Mouse (Mus musculus) CH12.LX (cell line): ENCODE data around the gene Hsf4. TPM values are rescaled to one million over a fixed set of nuclear protein-coding genes. Genes with fewer than 3 reads are reported as not detected.

ENCODE experiments used
- DNase-seq: peaks from one replicate; pipeline ENCODE4 v3.0.0-alpha.2; 2013; ENCODE audit errors: extremely low read depth
- H3K27ac ChIP-seq: 2 replicates; pipeline ENCODE4 v1.5.1; 2012; ENCODE audit warnings: low read depth, mild to moderate bottlenecking, control low read depth, moderate library complexity; ENCODE audit not compliant: insufficient read depth
- H3K27me3 ChIP-seq: replicated peaks from 2 replicates; pipeline ENCODE3; 2012; ENCODE audit warnings: inconsistent platforms
- H3K36me3 ChIP-seq, 2 experiments: replicated peaks in 1 of 2; 2 replicates each; pipeline versions ENCODE3 to v1.6.1; 2012; ENCODE audit warnings: inconsistent platforms in 1 of 2, low read length in 1 of 2, mild to moderate bottlenecking in 1 of 2, mixed read lengths in 1 of 2, moderate library complexity in 1 of 2; ENCODE audit not compliant: control insufficient read depth in 1 of 2, insufficient read depth in 1 of 2
- H3K4me1 ChIP-seq, 2 experiments: 2 replicates each; pipeline ENCODE4 v1.6.1; 2012; ENCODE audit warnings: inconsistent platforms in 1 of 2, moderate library complexity in 1 of 2; ENCODE audit not compliant: insufficient read depth in 2 of 2, control insufficient read depth in 1 of 2
- H3K4me2 ChIP-seq: 2 replicates; pipeline ENCODE4 v1.6.1; 2012; ENCODE audit warnings: low read depth, mild to moderate bottlenecking, control low read depth; ENCODE audit not compliant: poor library complexity, insufficient read depth, severe bottlenecking
- H3K4me3 ChIP-seq, 3 experiments: fragments of 150-350 bp in 1 of 3; sonication (generic) in 1 of 3; replicated peaks in 1 of 3; 2 replicates each; pipeline versions ENCODE3 to v1.5.1; 2011 to 2012; ENCODE audit warnings: low read depth in 2 of 3, low read length in 2 of 3, mild to moderate bottlenecking in 2 of 3, moderate library complexity in 2 of 3, control low read depth in 1 of 3, improper control_type of control experiment in 1 of 3, inconsistent platforms in 1 of 3, mixed read lengths in 1 of 3; ENCODE audit not compliant: poor library complexity in 1 of 3
- H3K79me2 ChIP-seq: replicated peaks from 2 replicates; pipeline ENCODE4 v1.6.1; 2012; ENCODE audit warnings: mild to moderate bottlenecking, moderate library complexity; ENCODE audit not compliant: control insufficient read depth, poor library complexity, insufficient read depth, severe bottlenecking; ENCODE audit errors: extremely low read depth
- H3K9ac ChIP-seq: 2 replicates; pipeline ENCODE4 v1.6.1; 2012; ENCODE audit warnings: low read depth, mild to moderate bottlenecking, control low read depth, moderate library complexity; ENCODE audit not compliant: insufficient read depth
- H3K9me3 ChIP-seq: replicated peaks from 2 replicates; pipeline ENCODE3; 2012; ENCODE audit warnings: low read length, inconsistent platforms, mixed read lengths
- BHLHE40 ChIP-seq: IDR thresholded peaks from 2 replicates; pipeline ENCODE4 v1.6.1; 2011; ENCODE audit warnings: mild to moderate bottlenecking, low read depth, low read length, improper control_type of control experiment
- CHD1 ChIP-seq: IDR thresholded peaks from 2 replicates; pipeline ENCODE4 v1.6.1; 2012; ENCODE audit warnings: low read depth, low read length, improper control_type of control experiment, inconsistent platforms
- CTCF ChIP-seq, 2 experiments: IDR thresholded peaks in 1 of 2; conservative IDR thresholded peaks in 1 of 2; 2 replicates each; pipeline ENCODE4 v1.5.1; 2011 to 2012; ENCODE audit warnings: low read depth in 2 of 2, low read length in 2 of 2, improper control_type of control experiment in 1 of 2, inconsistent platforms in 1 of 2, mild to moderate bottlenecking in 1 of 2, moderate library complexity in 1 of 2
- E2F4 ChIP-seq: IDR thresholded peaks from 2 replicates; pipeline ENCODE4 v1.6.1; 2011; ENCODE audit warnings: low read depth, low read length, improper control_type of control experiment; ENCODE audit not compliant: insufficient replicate concordance
- ELF1 ChIP-seq: IDR thresholded peaks from 2 replicates; pipeline ENCODE4 v1.6.1; 2014; ENCODE audit warnings: low read depth, mild to moderate bottlenecking, inconsistent platforms, low read length, improper control_type of control experiment
- ETS1 ChIP-seq: conservative IDR thresholded peaks from 2 replicates; pipeline ENCODE4 v1.6.1; 2012; ENCODE audit warnings: low read depth, mild to moderate bottlenecking, inconsistent platforms, low read length, improper control_type of control experiment, moderate library complexity
- GABPA ChIP-seq: IDR thresholded peaks from 2 replicates; pipeline ENCODE4 v1.6.1; 2012; ENCODE audit warnings: low read depth, low read length, improper control_type of control experiment, inconsistent platforms; ENCODE audit not compliant: insufficient replicate concordance
- JUND ChIP-seq: conservative IDR thresholded peaks from 2 replicates; pipeline ENCODE4 v1.6.1; 2011; ENCODE audit warnings: low read depth, low read length, improper control_type of control experiment
- KAT2A ChIP-seq: IDR thresholded peaks from 2 replicates; pipeline ENCODE4 v1.6.1; 2012; ENCODE audit warnings: low read length, improper control_type of control experiment, inconsistent platforms; ENCODE audit not compliant: insufficient replicate concordance
- MAX ChIP-seq: IDR thresholded peaks from 2 replicates; pipeline ENCODE4 v1.6.1; 2011; ENCODE audit warnings: low read length, improper control_type of control experiment
- MAZ ChIP-seq: IDR thresholded peaks from 2 replicates; pipeline ENCODE4 v1.6.1; 2012; ENCODE audit warnings: low read depth, mild to moderate bottlenecking, inconsistent platforms, low read length, improper control_type of control experiment, moderate library complexity
- MEF2A ChIP-seq: IDR thresholded peaks from 2 replicates; pipeline ENCODE4 v1.6.1; 2014; ENCODE audit warnings: low read depth, mild to moderate bottlenecking, inconsistent platforms, low read length, improper control_type of control experiment, borderline replicate concordance
- MYC ChIP-seq: IDR thresholded peaks from 2 replicates; pipeline ENCODE4 v1.6.1; 2011; ENCODE audit warnings: low read depth, mild to moderate bottlenecking, improper control_type of control experiment, low read length
- NELFE ChIP-seq: IDR thresholded peaks from 2 replicates; pipeline ENCODE4 v1.6.1; 2011; ENCODE audit warnings: low read depth, low read length, improper control_type of control experiment
- PAX5 ChIP-seq: IDR thresholded peaks from 2 replicates; pipeline ENCODE4 v1.6.1; 2012; ENCODE audit warnings: low read length, inconsistent platforms, mixed read lengths
- POLR2A ChIP-seq: IDR thresholded peaks from 2 replicates; pipeline ENCODE4 v1.6.1; 2011; ENCODE audit warnings: low read depth, mild to moderate bottlenecking, improper control_type of control experiment, low read length
- RAD21 ChIP-seq: IDR thresholded peaks from 2 replicates; pipeline ENCODE4 v1.6.1; 2011; ENCODE audit warnings: low read depth, mild to moderate bottlenecking, low read length, improper control_type of control experiment, moderate library complexity
- RCOR1 ChIP-seq: conservative IDR thresholded peaks from 2 replicates; pipeline ENCODE4 v1.6.1; 2012; ENCODE audit warnings: low read depth, mild to moderate bottlenecking, inconsistent platforms, low read length, improper control_type of control experiment
- SMC3 ChIP-seq: IDR thresholded peaks from 2 replicates; pipeline ENCODE4 v1.6.1; 2011; ENCODE audit warnings: low read depth, low read length, improper control_type of control experiment
- TCF12 ChIP-seq: IDR thresholded peaks from 2 replicates; pipeline ENCODE4 v1.6.1; 2014; ENCODE audit warnings: low read depth, mild to moderate bottlenecking, inconsistent platforms, low read length, improper control_type of control experiment
- USF2 ChIP-seq: conservative IDR thresholded peaks from 2 replicates; pipeline ENCODE4 v1.6.1; 2011; ENCODE audit warnings: low read depth, low read length, improper control_type of control experiment
- ZNF384 ChIP-seq: IDR thresholded peaks from 2 replicates; pipeline ENCODE4 v1.6.1; 2012; ENCODE audit warnings: low read depth, low read length, improper control_type of control experiment, inconsistent platforms
- dilution Hi-C: fragments of 300-500 bp; cut with MboI; formaldehyde crosslinking; loops from 2 replicates; pipeline ENCODE4 v1.14.3; 2020; ENCODE audit warnings: low sequenced_read_pairs; ENCODE audit not compliant: extremely low pct_unique_long_range_greater_than_20kb, extremely low pct_ligation_motif_present
- in situ Hi-C: fragments of 300-500 bp; cut with MboI; formaldehyde crosslinking; loops from 3 replicates; pipeline ENCODE4 v1.14.3; 2019; ENCODE audit warnings: low sequenced_read_pairs, low pct_ligation_motif_present, low pct_unique_long_range_greater_than_20kb, mixed read lengths
- polyA plus RNA-seq: library from polyadenylated mRNA; unstranded; fragments of >175 nt; gene quantifications from 2 replicates; pipeline ENCODE4 v1.2.1, GENCODE M21; 2012; ENCODE audit warnings: low read depth; ENCODE audit not compliant: insufficient read length
- total RNA-seq, 2 experiments: library from RNA; depleted of rRNA; stranded (reverse); fragments of 300-350 nt in 1 of 2; fragments of >200 nt in 1 of 2; gene quantifications; 2 replicates each; pipeline ENCODE4 v1.2.3; 2012 to 2014

The Hsf4 gene
- total and polyA plus RNA-seq, 3 experiments = 0.08 TPM; not detected in 2

- TF ChIP-seq RCOR1 (peak; percentile 65; the same call in 1 of the 2 replicates), NELFE (peak; percentile 57), GABPA (no peak), MYC (0 out of 2 replicates have a peak, but pooled peaks have one; percentile 44), MEF2A (no peak; the same call in 1 of the 2 replicates), PAX5 (no peak), CHD1 (no peak), SMC3 (0 out of 2 replicates have a peak, but pooled peaks have one; percentile 11), USF2 (no peak), ELF1 (peak; percentile 82), E2F4 (no peak), TCF12 (peak; percentile 84), RAD21 (no peak), ETS1 (peak; percentile 61; the same call in 1 of the 2 replicates), MAX (peak; percentile 66), BHLHE40 (peak; percentile 92), KAT2A (no peak), ZNF384 (no peak), POLR2A (peak; percentile 80), JUND (0 out of 2 replicates have a peak, but pooled peaks have one; percentile 14)
Observed at GRCm38 (mm10) chr8:105288958-105289732, 19.5 kb downstream of the Hsf4 start (continued).

GRCm38 (mm10) chr8:105289805-105290460 lies 20.3 kb downstream of the Hsf4 start, which contains the start of gene 4931428F04Rik:
4931428F04Rik (minus strand) TSS chr8:105289864.
- in situ Hi-C loops = loop anchor here (5.0 to 10.0 kb wide), 2 partner anchors 33 to 165 kb away; partner anchors contain the start of gene B3gnt9
- Histone ChIP-seq H3K79me2 (no peaks in the 10 kb centered on the region), H3K9me3 (no peaks in the 10 kb centered on the region), H3K4me3 (peak within 1 kb of the TSS; percentile 51 to 63 (median 59)), H3K27me3 (no peaks in the 10 kb centered on the region), H3K4me2 (peak within 1 kb of the TSS; percentile 79), H3K27ac (peak within 1 kb of the TSS; percentile 71), H3K36me3 (peaks cover 2 to 27% of the 10 kb centered on the region in 2 experiments), H3K9ac (peak within 1 kb of the TSS; percentile 41; the same call in 1 of the 2 replicates), H3K4me1 (peaks cover 7 to 27% of the 10 kb centered on the region in 2 experiments)
- no peak for DNase-seq
- dilution Hi-C loops = no loop called here
- TF ChIP-seq JUND = no peak
- TF ChIP-seq MAZ = no peak
- TF ChIP-seq RAD21 = peak; percentile 14
- TF ChIP-seq SMC3 = 0 out of 2 replicates have a peak, but pooled peaks have one; percentile 8
- TF ChIP-seq CTCF (conservative IDR thresholded peaks at IDR 0.05 in 1 of 2, IDR thresholded peaks at IDR 0.05 in 1 of 2; ENCODE audit: low read depth in 2 of 2, low read length in 2 of 2) = peak in 1 of 2 experiments; percentile 52; a peak in 2 of 4 replicates
- no peak for TF ChIP-seq NELFE
